Mouse (Mus musculus) C2C12 (cell line): ENCODE measurements around the gene Wnt9b.

Experiments
- CEBPB ChIP-seq: IDR thresholded peaks from one replicate; pipeline ENCODE4 v1.6.1; 2011; ENCODE audit warnings: low read depth, mild to moderate bottlenecking, control low read depth, moderate library complexity
- CTCF ChIP-seq: IDR thresholded peaks from one replicate; pipeline ENCODE4 v1.5.1; 2011; ENCODE audit not compliant: control insufficient read depth, insufficient read depth, insufficient read length
- FOSL1 ChIP-seq: IDR thresholded peaks from one replicate; pipeline ENCODE4 v1.8.0; 2011; ENCODE audit warnings: mild to moderate bottlenecking, low read length; ENCODE audit not compliant: poor library complexity, insufficient read depth, severe bottlenecking
- MAX ChIP-seq: IDR thresholded peaks from one replicate; pipeline ENCODE4 v1.6.1; 2011; ENCODE audit warnings: mild to moderate bottlenecking, control low read depth
- MYOD1 ChIP-seq: IDR thresholded peaks from one replicate; pipeline ENCODE4 v1.6.1; 2011; ENCODE audit warnings: low read depth; ENCODE audit not compliant: control insufficient read depth, insufficient read length
- MYOG ChIP-seq: IDR thresholded peaks from one replicate; pipeline ENCODE4 v1.6.1; 2011; ENCODE audit not compliant: control insufficient read depth, insufficient read length; ENCODE audit errors: extremely low read depth

DNA sequence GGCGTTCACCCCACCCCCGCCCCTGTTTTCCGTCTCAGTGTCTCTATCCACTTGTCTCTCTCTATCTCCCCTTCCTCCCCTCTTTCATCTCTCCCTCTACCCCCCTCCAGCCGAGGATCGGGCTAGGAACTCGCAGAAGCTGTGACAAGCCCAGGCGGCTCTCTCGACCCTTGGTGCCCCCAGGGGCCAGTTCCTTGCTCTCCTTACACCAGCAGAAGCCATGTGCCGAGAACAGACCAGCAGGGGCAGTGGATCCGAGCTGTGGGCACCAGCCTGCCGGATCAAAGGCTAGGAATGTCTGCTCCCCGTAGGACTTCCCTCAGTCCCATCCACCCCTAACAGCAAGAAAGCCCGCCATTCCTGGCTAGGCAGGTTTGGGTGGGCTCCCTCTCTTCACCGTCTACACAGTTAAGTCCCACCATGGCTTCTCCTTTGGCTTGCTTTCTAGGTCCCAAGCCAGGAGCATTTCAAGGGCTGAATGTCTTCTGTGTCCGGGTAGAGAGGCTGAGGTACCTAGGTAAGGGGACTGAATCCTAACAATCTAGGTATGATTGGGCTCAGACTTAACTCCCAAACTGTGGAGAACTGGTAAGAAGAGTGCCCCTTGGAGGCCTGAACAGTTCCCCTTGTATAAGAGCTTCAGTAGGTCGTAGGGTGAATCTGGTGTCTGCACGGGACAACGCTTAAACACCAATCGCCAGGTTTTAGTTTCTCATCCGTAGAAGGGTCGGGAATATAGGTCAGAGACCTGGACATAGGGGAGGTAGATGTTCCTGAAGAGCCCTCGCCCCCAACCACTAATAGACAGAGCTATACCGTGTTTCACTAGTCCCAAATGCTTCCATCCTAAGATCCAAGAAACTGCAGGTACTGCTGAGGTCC lies 23.1 kb upstream of the Wnt9b start:
- no peak for TF ChIP-seq CTCF
- TF ChIP-seq FOSL1 = no peak
- TF ChIP-seq CEBPB = no peak
- no peak for TF ChIP-seq MAX
- TF ChIP-seq MYOG = no peak
- TF ChIP-seq MYOD1 = no peak
